Mouse (Mus musculus): ENCODE measurements at regions not wholly inside any gene's neighbourhood (a gene's known extent, or its start where the extent isn't known, plus 50 kb on each side); places are given as distances from the start of the nearest gene placed in this dataset.
A peak's percentile ranks its signal among the peaks of the same experiment; 100 is the strongest.

GRCm38 (mm10) chr16:39699201-39699600 is 285.0 kb upstream of the Lsamp start:
- Histone ChIP-seq H3K27me3 (replicated peaks; ENCODE audit: control insufficient read depth, insufficient read depth, low read length) (no peaks in the 10 kb centered on the region), H3K4me3 (ENCODE audit: insufficient read depth, low read depth, low read length) (no peak overlapping the region), H3K36me3 (ENCODE audit: control insufficient read depth, insufficient read depth, low read length) (no peaks in the 10 kb centered on the region), H3K27ac (ENCODE audit: insufficient read depth, low read depth, low read length) (no peak overlapping the region), H3K4me1 (ENCODE audit: control insufficient read depth, insufficient read depth, low read length) (no peaks in the 10 kb centered on the region)
- WGBS: 80% methylated on average over 1 of the region's 1 CpGs
- TF ChIP-seq POLR2A (IDR thresholded peaks at IDR 0.05; ENCODE audit: low read depth, low read length) (no peak), CTCF (conservative IDR thresholded peaks at IDR 0.05; ENCODE audit: insufficient read depth, insufficient read length, low read depth, low read length) (no peak)
- DNase-seq: no peak

GRCm38 (mm10) chr16:39706131-39706530 is 278.0 kb upstream of the Lsamp start:
- TF ChIP-seq CTCF (conservative IDR thresholded peaks at IDR 0.05; ENCODE audit: insufficient read depth, insufficient read length, low read depth, low read length) (no peak), POLR2A (IDR thresholded peaks at IDR 0.05; ENCODE audit: low read depth, low read length) (no peak)
- no peaks in the 10 kb centered on the region for H3K36me3 ChIP-seq (ENCODE audit: control insufficient read depth, insufficient read depth, low read length)
- 65% methylated on average over 3 of the region's 3 CpGs for WGBS

GRCm38 (mm10) chr16:39709387-39710039 is 274.6 kb upstream of the Lsamp start:
- WGBS: 32% methylated on average over 10 of the region's 10 CpGs
- H3K4me1 ChIP-seq (ENCODE audit: control insufficient read depth, insufficient read depth, low read length): no peaks in the 10 kb centered on the region
- DNase-seq: peak; percentile 39
- TF ChIP-seq CTCF (conservative IDR thresholded peaks at IDR 0.05; ENCODE audit: insufficient read depth, insufficient read length, low read depth, low read length) (no peak), POLR2A (IDR thresholded peaks at IDR 0.05; ENCODE audit: low read depth, low read length) (no peak)
- no peak overlapping the region for H3K4me3 ChIP-seq (ENCODE audit: insufficient read depth, low read depth, low read length)
- no peak overlapping the region for H3K27ac ChIP-seq (ENCODE audit: insufficient read depth, low read depth, low read length)
- H3K36me3 ChIP-seq (ENCODE audit: control insufficient read depth, insufficient read depth, low read length): no peaks in the 10 kb centered on the region
- H3K27me3 ChIP-seq (replicated peaks; ENCODE audit: control insufficient read depth, insufficient read depth, low read length): no peaks in the 10 kb centered on the region

More at GRCm38 (mm10) chr16:39706131-39706530, 278.0 kb upstream of the Lsamp start:
- Histone ChIP-seq H3K4me3 (ENCODE audit: insufficient read depth, low read depth, low read length) (no peak overlapping the region), H3K4me1 (ENCODE audit: control insufficient read depth, insufficient read depth, low read length) (no peaks in the 10 kb centered on the region), H3K27ac (ENCODE audit: insufficient read depth, low read depth, low read length) (no peak overlapping the region), H3K27me3 (replicated peaks; ENCODE audit: control insufficient read depth, insufficient read depth, low read length) (no peaks in the 10 kb centered on the region)
- DNase-seq: no peak

GRCm38 (mm10) chr16:39727586-39727985 is 256.6 kb upstream of the Lsamp start:
- Histone ChIP-seq H3K27me3 (replicated peaks; ENCODE audit: control insufficient read depth, insufficient read depth, low read length) (no peaks in the 10 kb centered on the region), H3K4me3 (ENCODE audit: insufficient read depth, low read depth, low read length) (no peak overlapping the region), H3K36me3 (ENCODE audit: control insufficient read depth, insufficient read depth, low read length) (no peaks in the 10 kb centered on the region), H3K4me1 (ENCODE audit: control insufficient read depth, insufficient read depth, low read length) (no peaks in the 10 kb centered on the region), H3K27ac (ENCODE audit: insufficient read depth, low read depth, low read length) (no peak overlapping the region)
- no peak for DNase-seq
- WGBS: 77% methylated on average over 4 of the region's 4 CpGs
- TF ChIP-seq POLR2A (IDR thresholded peaks at IDR 0.05; ENCODE audit: low read depth, low read length): no peak

GRCm38 (mm10) chr16:39746041-39746736 is 238.0 kb upstream of the Lsamp start:
- no peaks in the 10 kb centered on the region for H3K36me3 ChIP-seq (ENCODE audit: control insufficient read depth, insufficient read depth, low read length)
- H3K4me1 ChIP-seq (ENCODE audit: control insufficient read depth, insufficient read depth, low read length): no peaks in the 10 kb centered on the region
- no peak overlapping the region for H3K27ac ChIP-seq (ENCODE audit: insufficient read depth, low read depth, low read length)
- H3K4me3 ChIP-seq (ENCODE audit: insufficient read depth, low read depth, low read length): no peak overlapping the region
- 62% methylated on average over 5 of the region's 5 CpGs for WGBS
- H3K27me3 ChIP-seq (replicated peaks; ENCODE audit: control insufficient read depth, insufficient read depth, low read length): no peaks in the 10 kb centered on the region
- TF ChIP-seq POLR2A (IDR thresholded peaks at IDR 0.05; ENCODE audit: low read depth, low read length): no peak
- TF ChIP-seq CTCF (conservative IDR thresholded peaks at IDR 0.05; ENCODE audit: insufficient read depth, insufficient read length, low read depth, low read length): no peak
- peak; percentile 14 for DNase-seq

GRCm38 (mm10) chr16:39751748-39752147 is 232.4 kb upstream of the Lsamp start:
- H3K4me1 ChIP-seq (ENCODE audit: control insufficient read depth, insufficient read depth, low read length): no peaks in the 10 kb centered on the region
- H3K27ac ChIP-seq (ENCODE audit: insufficient read depth, low read depth, low read length): no peak overlapping the region
- no peaks in the 10 kb centered on the region for H3K27me3 ChIP-seq (replicated peaks; ENCODE audit: control insufficient read depth, insufficient read depth, low read length)
- no peak for DNase-seq
- no peak for TF ChIP-seq CTCF (conservative IDR thresholded peaks at IDR 0.05; ENCODE audit: insufficient read depth, insufficient read length, low read depth, low read length)
- no peak for TF ChIP-seq POLR2A (IDR thresholded peaks at IDR 0.05; ENCODE audit: low read depth, low read length)
- no peaks in the 10 kb centered on the region for H3K36me3 ChIP-seq (ENCODE audit: control insufficient read depth, insufficient read depth, low read length)
- H3K4me3 ChIP-seq (ENCODE audit: insufficient read depth, low read depth, low read length): no peak overlapping the region
- 92% methylated on average over 2 of the region's 2 CpGs for whole genome bisulfite sequencing

- 71% methylated on average over 3 of the region's 3 CpGs for WGBS
- no peaks in the 10 kb centered on the region for H3K36me3 ChIP-seq (ENCODE audit: control insufficient read depth, insufficient read depth, low read length)
- TF ChIP-seq CTCF (conservative IDR thresholded peaks at IDR 0.05; ENCODE audit: insufficient read depth, insufficient read length, low read depth, low read length): no peak
- no peaks in the 10 kb centered on the region for H3K27me3 ChIP-seq (replicated peaks; ENCODE audit: control insufficient read depth, insufficient read depth, low read length)
- DNase-seq: no peak
- no peaks in the 10 kb centered on the region for H3K4me1 ChIP-seq (ENCODE audit: control insufficient read depth, insufficient read depth, low read length)
- no peak overlapping the region for H3K4me3 ChIP-seq (ENCODE audit: insufficient read depth, low read depth, low read length)
- no peak overlapping the region for H3K27ac ChIP-seq (ENCODE audit: insufficient read depth, low read depth, low read length)
Observed at GRCm38 (mm10) chr16:39801063-39801462, 183.1 kb upstream of the Lsamp start.

Data from kidney, adult 2 months (tissue).